Mouse (Mus musculus): ENCODE results near the gene Gm4847.

DNA sequence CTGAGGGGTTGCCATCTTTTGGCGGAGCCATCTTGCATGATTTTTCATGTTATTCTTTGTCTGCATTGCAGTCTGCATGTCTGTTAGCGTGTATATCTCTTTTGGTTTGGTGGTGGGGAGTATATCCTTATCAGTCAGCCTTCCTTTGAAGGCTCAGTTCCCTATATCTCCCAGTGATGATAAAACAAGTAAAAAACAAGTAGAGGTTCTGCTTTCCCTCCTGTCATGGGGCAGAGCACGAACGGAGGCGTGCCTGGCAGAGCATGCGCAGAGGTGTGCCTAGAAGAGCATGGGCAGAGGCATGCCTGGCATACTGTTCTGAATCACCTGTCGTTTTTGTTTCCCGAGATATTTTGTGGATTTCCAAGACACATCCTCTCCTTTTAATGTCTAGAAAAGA is 13.3 kb upstream of the Gm4847 start:
- TF ChIP-seq CTCF (IDR thresholded peaks at IDR 0.05; ENCODE audit: control insufficient read depth, insufficient read depth, insufficient replicate concordance, low read depth, low read length) = no peak
- no peak for TF ChIP-seq POLR2A (IDR thresholded peaks at IDR 0.05; ENCODE audit: control insufficient read depth, low read depth, low read length)
